Mouse (Mus musculus): ENCODE results near the gene Atrn. TPM values are rescaled to one million over a fixed set of nuclear protein-coding genes. Genes with fewer than 3 reads are reported as not detected.

Gene Atrn
- polyA plus RNA-seq (2017; shearing (Covaris generic)), result 20.1 TPM

GRCm38 (mm10) chr2:130905751-130906583, at the start of gene Atrn, which contains the start of gene 4930402H24Rik:
Gene Atrn (plus strand): TSS chr2:130906495.
Gene 4930402H24Rik (minus strand): TSS chr2:130906406.

DNA sequence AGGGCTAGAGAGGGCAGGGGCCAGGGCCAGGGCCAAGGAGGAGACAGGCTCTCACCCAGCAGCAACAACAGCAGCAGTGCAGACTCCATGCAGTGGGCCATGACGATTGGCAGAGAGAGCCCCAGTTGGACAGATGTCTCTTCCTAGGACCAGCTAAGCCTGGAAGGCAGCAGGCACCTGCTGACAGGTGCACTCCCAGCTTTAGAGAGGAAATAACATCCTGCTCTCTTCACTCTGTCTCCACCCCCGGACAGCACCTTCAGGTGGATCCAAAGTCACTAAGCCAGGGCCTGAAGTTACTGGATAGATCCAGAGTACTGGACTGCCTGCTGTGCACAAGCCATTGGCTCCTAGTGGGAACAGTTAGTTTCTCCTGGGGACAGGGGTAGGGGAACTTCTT, 136.7 kb downstream of the Atrn start, which contains the start of gene Gfra4:
Gene Gfra4, minus strand, starts transcription at position 101 of the 400 bp plus-strand sequence.

DNA sequence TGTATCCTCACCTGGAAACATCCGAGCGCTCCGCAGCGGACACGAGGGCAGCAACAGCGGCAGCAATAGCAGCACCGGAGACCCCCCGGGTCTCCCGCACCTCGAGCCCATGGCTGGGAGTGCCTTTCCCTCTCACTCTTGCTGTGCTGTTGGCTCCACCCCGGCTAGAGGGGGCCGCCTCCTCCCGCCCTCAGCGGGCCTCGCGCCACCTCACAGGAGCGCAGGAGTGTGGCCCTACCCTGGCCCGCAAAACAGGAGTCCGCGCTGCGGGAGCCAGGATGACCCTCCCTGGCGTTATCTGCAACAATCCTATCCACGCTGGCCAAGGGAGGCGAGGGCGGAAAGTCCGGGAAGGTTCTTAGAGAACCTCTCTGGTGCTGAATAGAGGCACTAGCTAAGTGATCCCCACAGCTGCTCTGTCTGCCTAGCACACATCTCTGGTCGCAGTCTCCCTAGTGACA, 157.1 kb downstream of the Atrn start, which contains the start of gene Adam33:
Gene Adam33, minus strand, starts transcription at position 411 of the 461 bp plus-strand sequence.

Other genes starting within 250 kb of the Atrn start
- gene Ddrgk1, start 241.8 kb upstream of the Atrn start, polyA plus RNA-seq (2017; shearing (Covaris generic)), result 204 TPM
- 22.1 TPM for gene Itpa, start 238.9 kb upstream of the Atrn start, polyA plus RNA-seq (2017; shearing (Covaris generic))
- 0.27 TPM for gene Slc4a11, start 209.0 kb upstream of the Atrn start, polyA plus RNA-seq (2017; shearing (Covaris generic))
- 26.2 TPM for gene 4930402H24Rik, start 89 bp upstream of the Atrn start, polyA plus RNA-seq (2017; shearing (Covaris generic))
- not detected for gene Gfra4, start 136.6 kb downstream of the Atrn start, polyA plus RNA-seq (2017; shearing (Covaris generic))
- not detected for gene Adam33, start 157.3 kb downstream of the Atrn start, polyA plus RNA-seq (2017; shearing (Covaris generic))
- gene Siglec1, start 180.3 kb downstream of the Atrn start, polyA plus RNA-seq (2017; shearing (Covaris generic)), result 0.05 TPM
- gene Hspa12b, start 220.8 kb downstream of the Atrn start, polyA plus RNA-seq (2017; shearing (Covaris generic)), result 0.36 TPM
- not detected for gene Gm11037, start 227.0 kb downstream of the Atrn start, polyA plus RNA-seq (2017; shearing (Covaris generic))